Mouse (Mus musculus): ENCODE results near the gene Mob3c. TPM values are rescaled to one million over a fixed set of nuclear protein-coding genes. Genes with fewer than 3 reads are reported as not detected.
A peak's percentile ranks its signal among the peaks of the same experiment; 100 is the strongest.

Gene Mob3c
- polyA plus RNA-seq, 1 experiment from 2014 or later = 6.0 TPM

DNA sequence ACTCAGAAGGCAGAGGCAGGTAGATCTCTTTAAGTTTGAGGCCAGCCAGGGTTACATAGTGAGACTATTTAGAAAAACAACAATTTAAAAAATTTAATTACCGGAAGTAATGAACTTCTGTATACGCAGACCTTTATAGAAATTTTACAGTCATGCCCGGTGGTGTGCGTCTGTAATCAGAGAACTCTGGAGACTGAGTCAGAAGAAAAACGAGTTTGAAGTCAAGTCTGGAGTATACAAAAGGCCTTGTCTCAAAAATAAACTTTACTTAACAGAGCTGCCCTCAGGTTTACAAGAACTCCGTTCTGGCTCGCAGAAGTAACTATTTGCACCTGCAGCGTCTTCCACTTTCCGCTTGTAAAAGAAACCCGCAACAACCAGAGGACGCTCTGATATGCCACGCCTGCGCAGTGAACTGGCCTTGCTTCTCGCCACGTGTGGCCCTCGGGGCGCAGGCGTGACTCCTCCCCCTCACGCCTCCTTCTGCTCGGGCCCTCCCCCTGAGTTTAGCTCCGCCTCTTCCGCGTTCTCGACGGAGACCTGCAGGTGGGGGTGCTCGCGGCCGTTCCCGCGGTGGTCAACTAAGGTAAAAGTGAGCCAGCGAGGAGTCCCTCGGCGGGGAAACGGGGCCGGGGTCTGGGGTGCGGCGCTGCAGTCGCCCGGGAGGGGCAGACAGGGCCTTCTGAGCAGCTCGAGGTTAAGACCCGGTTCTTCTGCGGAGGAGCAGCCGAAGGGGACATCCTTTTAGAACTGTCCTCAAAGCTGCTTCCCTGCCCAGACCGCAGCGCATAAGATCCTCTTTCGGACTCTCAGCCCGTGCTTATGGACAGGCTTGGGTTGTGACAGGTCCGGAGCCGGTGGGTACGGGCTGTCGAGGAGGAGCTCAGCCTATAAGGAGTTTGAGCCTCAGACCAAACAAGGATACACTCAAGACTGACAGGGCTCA is 11.1 kb downstream of the Mob3c start, which contains the start of gene Mknk1:
Gene Mknk1, plus strand, starts transcription at position 503 of the 946 bp plus-strand sequence.
- Histone ChIP-seq H3K9me3 (ENCODE audit: control insufficient read depth, low read length) (no peaks in the 10 kb centered on the region), H3K27me3 (ENCODE audit: control insufficient read depth, insufficient read depth, low read length) (no peaks in the 10 kb centered on the region), H3K4me1 (ENCODE audit: control insufficient read depth, insufficient read depth, low read length) (0 out of 2 replicates have a peak, but pooled peaks cover 3% of the 10 kb centered on the region), H3K9ac (ENCODE audit: low read length) (peak within 1 kb of the TSS; percentile 74), H3K4me2 (ENCODE audit: low read depth, severe bottlenecking) (peak within 1 kb of the TSS; percentile 64), H3K4me3 (ENCODE audit: low read depth, low read length) (peak within 1 kb of the TSS; percentile 56), H3K36me3 (ENCODE audit: control insufficient read depth, insufficient read depth, low read length) (no peaks in the 10 kb centered on the region), H3K27ac (replicated peaks; ENCODE audit: low read depth, low read length) (0 out of 2 replicates have a peak within 1 kb of the TSS, but pooled peaks have one; percentile 21)
- ATAC-seq (ENCODE audit: insufficient number of reproducible peaks, low FRiP score, low TSS enrichment, low read depth) = peak; percentile 96
- WGBS = 2% methylated on average over 51 of the region's 51 CpGs
- DNase-seq (ENCODE audit: low spot score) = peak; percentile 96

DNA sequence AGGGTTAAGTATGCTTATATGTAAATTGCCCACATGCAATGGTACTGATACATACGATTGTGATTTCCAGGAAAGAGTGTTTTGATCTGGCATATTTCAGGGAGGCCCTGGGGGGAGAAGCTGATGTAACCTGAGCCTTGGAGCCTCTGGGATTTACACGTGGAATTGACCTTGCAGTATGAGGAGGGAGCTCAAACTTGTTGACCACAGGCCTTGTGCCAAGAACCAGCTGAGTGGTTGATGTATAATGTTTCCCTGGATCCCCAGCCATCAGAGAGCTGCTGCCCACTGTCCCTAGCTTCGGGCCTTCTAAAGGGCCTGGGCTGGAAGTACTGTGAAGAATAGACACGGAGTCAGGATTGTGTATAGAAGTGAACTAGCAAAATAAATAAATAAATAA is 12.1 kb downstream of the Mob3c start:
- Histone ChIP-seq H3K4me3 (ENCODE audit: low read depth, low read length) (peak overlapping the region; percentile 56; the same call in 1 of the 2 replicates), H3K9me3 (ENCODE audit: control insufficient read depth, low read length) (no peaks in the 10 kb centered on the region), H3K4me1 (ENCODE audit: control insufficient read depth, insufficient read depth, low read length) (0 out of 2 replicates have a peak, but pooled peaks cover 7% of the 10 kb centered on the region), H3K27me3 (ENCODE audit: control insufficient read depth, insufficient read depth, low read length) (no peaks in the 10 kb centered on the region), H3K36me3 (ENCODE audit: control insufficient read depth, insufficient read depth, low read length) (no peaks in the 10 kb centered on the region), H3K9ac (ENCODE audit: low read length) (no peak overlapping the region), H3K4me2 (ENCODE audit: low read depth, severe bottlenecking) (peak overlapping the region; percentile 64), H3K27ac (replicated peaks; ENCODE audit: low read depth, low read length) (no peak overlapping the region)
- no peak for ATAC-seq (ENCODE audit: insufficient number of reproducible peaks, low FRiP score, low TSS enrichment, low read depth)
- WGBS = 54% methylated on average over 4 of the region's 4 CpGs
- no peak for DNase-seq (ENCODE audit: low spot score)

DNA sequence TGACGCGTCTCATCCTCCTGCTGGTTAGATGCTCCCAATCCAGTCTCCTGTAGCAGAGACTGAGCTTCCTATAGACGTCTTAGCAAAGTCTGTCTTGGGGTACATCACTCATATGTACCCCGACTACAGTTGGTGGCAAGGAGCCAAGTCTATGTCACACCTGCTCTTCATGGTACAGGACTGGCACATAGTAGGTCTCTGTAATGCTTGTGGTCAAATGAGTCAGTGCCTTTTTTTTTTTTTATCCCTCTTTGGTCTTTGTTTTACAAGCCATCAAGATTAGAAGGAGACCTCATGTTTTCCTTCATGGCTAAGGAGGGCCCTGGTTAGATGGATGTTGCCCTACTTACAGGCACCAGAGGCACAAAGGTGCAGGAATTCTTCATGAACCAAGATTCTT is 12.9 kb downstream of the Mob3c start:
- ATAC-seq (ENCODE audit: insufficient number of reproducible peaks, low FRiP score, low TSS enrichment, low read depth) (no peak), DNase-seq (ENCODE audit: low spot score) (no peak)
- Histone ChIP-seq H3K27me3 (ENCODE audit: control insufficient read depth, insufficient read depth, low read length) (no peaks in the 10 kb centered on the region), H3K4me3 (ENCODE audit: low read depth, low read length) (no peak overlapping the region), H3K4me2 (ENCODE audit: low read depth, severe bottlenecking) (no peak overlapping the region), H3K9ac (ENCODE audit: low read length) (no peak overlapping the region), H3K9me3 (ENCODE audit: control insufficient read depth, low read length) (no peaks in the 10 kb centered on the region), H3K27ac (replicated peaks; ENCODE audit: low read depth, low read length) (no peak overlapping the region), H3K4me1 (ENCODE audit: control insufficient read depth, insufficient read depth, low read length) (0 out of 2 replicates have a peak, but pooled peaks cover 7% of the 10 kb centered on the region), H3K36me3 (ENCODE audit: control insufficient read depth, insufficient read depth, low read length) (no peaks in the 10 kb centered on the region)
- 86% methylated on average over 4 of the region's 4 CpGs for WGBS

DNA sequence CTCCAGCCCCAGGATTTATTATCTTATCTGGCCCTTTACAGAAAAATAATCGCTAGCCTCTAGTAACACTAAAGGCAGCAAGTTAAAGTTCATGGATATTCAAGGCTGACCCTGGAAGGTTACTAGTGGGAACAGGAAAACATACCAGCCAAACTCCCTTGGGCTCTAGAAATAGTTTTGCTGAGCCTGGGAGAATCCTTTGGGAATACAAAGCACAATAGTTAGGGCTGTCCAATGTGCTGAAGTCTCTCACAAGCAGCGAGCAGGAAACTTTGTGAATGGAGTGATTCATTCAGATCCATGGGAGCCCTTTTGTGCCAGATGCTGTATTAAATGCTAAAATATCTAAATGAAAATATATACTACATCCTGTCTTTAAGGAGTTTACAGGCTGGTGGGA is 18.8 kb downstream of the Mob3c start:
- Histone ChIP-seq H3K4me1 (ENCODE audit: control insufficient read depth, insufficient read depth, low read length) (0 out of 2 replicates have a peak, but pooled peaks cover 7% of the 10 kb centered on the region), H3K4me3 (ENCODE audit: low read depth, low read length) (no peak overlapping the region), H3K36me3 (ENCODE audit: control insufficient read depth, insufficient read depth, low read length) (peaks cover 10% of the 10 kb centered on the region), H3K4me2 (ENCODE audit: low read depth, severe bottlenecking) (no peak overlapping the region), H3K9me3 (ENCODE audit: control insufficient read depth, low read length) (no peaks in the 10 kb centered on the region), H3K9ac (ENCODE audit: low read length) (no peak overlapping the region), H3K27me3 (ENCODE audit: control insufficient read depth, insufficient read depth, low read length) (no peaks in the 10 kb centered on the region), H3K27ac (replicated peaks; ENCODE audit: low read depth, low read length) (no peak overlapping the region)
- no peak for ATAC-seq (ENCODE audit: insufficient number of reproducible peaks, low FRiP score, low TSS enrichment, low read depth)
- 70% methylated on average over 2 of the region's 2 CpGs for WGBS
- no peak for DNase-seq (ENCODE audit: low spot score)

DNA sequence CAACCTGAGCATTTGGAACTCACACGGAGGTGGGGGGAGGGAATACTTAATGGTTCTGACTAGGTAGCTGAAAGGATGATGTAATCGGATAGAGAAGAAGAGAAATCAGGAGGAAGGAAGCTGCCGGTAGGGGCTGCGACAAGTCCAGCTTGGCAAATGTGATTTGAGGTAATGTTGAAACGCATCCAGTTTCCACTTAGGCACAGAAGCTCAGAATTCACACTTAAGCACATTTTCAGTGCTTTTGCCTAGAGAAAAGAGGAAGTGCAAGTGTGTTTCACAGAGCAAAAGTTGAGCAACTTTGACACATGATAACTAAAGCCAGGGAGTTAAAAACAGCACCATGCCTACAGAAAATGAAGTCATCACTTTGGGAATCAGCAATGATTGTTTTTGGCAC is 19.5 kb downstream of the Mob3c start:
- Histone ChIP-seq H3K4me1 (ENCODE audit: control insufficient read depth, insufficient read depth, low read length) (0 out of 2 replicates have a peak, but pooled peaks cover 7% of the 10 kb centered on the region), H3K9ac (ENCODE audit: low read length) (no peak overlapping the region), H3K36me3 (ENCODE audit: control insufficient read depth, insufficient read depth, low read length) (peaks cover 10% of the 10 kb centered on the region), H3K4me3 (ENCODE audit: low read depth, low read length) (no peak overlapping the region), H3K4me2 (ENCODE audit: low read depth, severe bottlenecking) (no peak overlapping the region), H3K27me3 (ENCODE audit: control insufficient read depth, insufficient read depth, low read length) (no peaks in the 10 kb centered on the region), H3K9me3 (ENCODE audit: control insufficient read depth, low read length) (no peaks in the 10 kb centered on the region), H3K27ac (replicated peaks; ENCODE audit: low read depth, low read length) (no peak overlapping the region)
- WGBS = 67% methylated on average over 5 of the region's 5 CpGs
- no peak for DNase-seq (ENCODE audit: low spot score)
- no peak for ATAC-seq (ENCODE audit: insufficient number of reproducible peaks, low FRiP score, low TSS enrichment, low read depth)

DNA sequence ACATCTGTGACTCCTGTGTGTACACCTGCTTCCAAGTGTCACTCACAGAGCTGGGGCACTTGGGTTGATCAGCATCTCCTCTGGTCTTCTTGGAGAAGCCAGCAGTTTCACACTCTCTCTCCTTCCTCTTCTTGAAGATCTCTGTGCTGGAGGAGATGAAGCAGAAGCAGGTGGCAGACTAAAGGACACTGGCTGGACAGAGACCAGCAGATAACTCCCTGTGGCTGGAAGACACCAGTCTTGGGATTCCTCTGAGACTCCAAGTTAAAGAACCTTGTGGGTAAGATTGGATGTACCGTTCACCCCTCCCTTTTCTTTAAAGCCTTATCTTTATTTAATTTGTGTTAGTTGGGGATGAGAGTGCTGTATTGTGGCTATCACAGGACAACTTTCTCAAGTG is 20.2 kb downstream of the Mob3c start:
- no peak for DNase-seq (ENCODE audit: low spot score)
- Histone ChIP-seq H3K36me3 (ENCODE audit: control insufficient read depth, insufficient read depth, low read length) (peaks cover 10% of the 10 kb centered on the region), H3K4me3 (ENCODE audit: low read depth, low read length) (no peak overlapping the region), H3K27me3 (ENCODE audit: control insufficient read depth, insufficient read depth, low read length) (no peaks in the 10 kb centered on the region), H3K9me3 (ENCODE audit: control insufficient read depth, low read length) (no peaks in the 10 kb centered on the region), H3K4me2 (ENCODE audit: low read depth, severe bottlenecking) (no peak overlapping the region), H3K27ac (replicated peaks; ENCODE audit: low read depth, low read length) (no peak overlapping the region), H3K9ac (ENCODE audit: low read length) (no peak overlapping the region), H3K4me1 (ENCODE audit: control insufficient read depth, insufficient read depth, low read length) (0 out of 2 replicates have a peak, but pooled peaks cover 7% of the 10 kb centered on the region)
- no peak for ATAC-seq (ENCODE audit: insufficient number of reproducible peaks, low FRiP score, low TSS enrichment, low read depth)
- 93% methylated on average over 1 of the region's 1 CpGs for WGBS

DNA sequence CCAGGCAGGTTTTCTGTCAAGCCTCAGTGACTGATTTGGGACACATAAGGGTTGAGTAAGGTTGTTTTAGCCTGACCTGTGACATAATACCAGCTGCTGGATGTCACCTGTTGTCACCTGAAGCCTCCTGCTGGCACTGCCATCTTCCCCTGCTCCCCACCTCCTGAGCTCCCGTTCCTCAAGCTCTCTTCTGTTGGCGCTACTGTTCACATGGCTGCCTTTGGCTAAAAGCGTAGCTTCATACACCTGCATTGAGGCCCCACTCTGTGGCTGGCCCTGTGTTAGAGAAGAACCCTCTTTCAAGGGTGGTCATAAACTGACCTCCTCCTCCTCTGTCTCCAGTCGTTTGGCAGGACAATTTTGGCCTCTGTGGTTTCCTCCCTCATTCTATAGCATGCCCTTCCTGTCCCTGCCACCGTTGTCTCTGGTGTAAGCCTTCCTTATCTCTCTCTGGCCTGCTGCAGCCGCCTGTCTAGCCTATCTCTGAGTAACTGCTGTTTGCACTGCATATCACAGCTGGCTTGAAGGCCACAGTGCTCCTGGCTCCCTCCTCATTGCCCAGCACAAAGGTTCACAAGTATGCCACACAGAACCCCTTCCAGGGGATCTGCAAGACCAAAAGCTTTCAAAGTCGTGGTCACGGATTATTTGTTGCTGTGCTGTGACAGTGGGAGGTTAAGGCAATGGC is 21.2 kb downstream of the Mob3c start:
- peaks cover 10% of the 10 kb centered on the region for H3K36me3 ChIP-seq (ENCODE audit: control insufficient read depth, insufficient read depth, low read length)
- no peak for DNase-seq (ENCODE audit: low spot score)
- no peak for ATAC-seq (ENCODE audit: insufficient number of reproducible peaks, low FRiP score, low TSS enrichment, low read depth)
- 70% methylated on average over 8 of the region's 8 CpGs for WGBS
- H3K4me3 ChIP-seq (ENCODE audit: low read depth, low read length) = no peak overlapping the region
- peaks cover 5% of the 10 kb centered on the region; the same call in 1 of the 2 replicates for H3K4me1 ChIP-seq (ENCODE audit: control insufficient read depth, insufficient read depth, low read length)
- H3K27ac ChIP-seq (replicated peaks; ENCODE audit: low read depth, low read length) = no peak overlapping the region
- H3K9me3 ChIP-seq (ENCODE audit: control insufficient read depth, low read length) = no peaks in the 10 kb centered on the region
- no peak overlapping the region for H3K4me2 ChIP-seq (ENCODE audit: low read depth, severe bottlenecking)
- H3K9ac ChIP-seq (ENCODE audit: low read length) = no peak overlapping the region
- H3K27me3 ChIP-seq (ENCODE audit: control insufficient read depth, insufficient read depth, low read length) = no peaks in the 10 kb centered on the region

DNA sequence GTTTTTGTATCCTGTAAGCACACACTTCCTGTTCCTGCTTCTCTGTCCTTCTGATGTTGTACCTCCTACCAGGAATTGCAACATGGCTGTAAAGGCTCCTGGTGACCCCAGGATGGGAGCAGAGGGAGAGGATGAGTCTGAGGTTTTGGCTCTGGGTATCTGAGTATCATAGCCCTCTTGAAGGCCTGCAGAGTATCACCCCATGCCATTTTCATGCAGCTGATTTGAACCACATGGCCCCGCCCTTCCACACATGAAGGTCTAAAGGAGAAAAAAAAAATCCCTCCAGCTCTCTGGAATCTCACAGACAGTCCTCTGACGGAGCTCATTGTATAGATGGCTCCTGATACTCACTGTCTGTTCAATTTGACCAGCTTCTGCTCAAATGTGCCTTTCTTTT is 22.2 kb downstream of the Mob3c start:
- no peak overlapping the region for H3K9ac ChIP-seq (ENCODE audit: low read length)
- H3K4me2 ChIP-seq (ENCODE audit: low read depth, severe bottlenecking) = no peak overlapping the region
- no peak overlapping the region for H3K4me3 ChIP-seq (ENCODE audit: low read depth, low read length)
- ATAC-seq (ENCODE audit: insufficient number of reproducible peaks, low FRiP score, low TSS enrichment, low read depth) (no peak), DNase-seq (ENCODE audit: low spot score) (no peak)
- 84% methylated on average over 2 of the region's 2 CpGs for WGBS
- no peaks in the 10 kb centered on the region for H3K9me3 ChIP-seq (ENCODE audit: control insufficient read depth, low read length)
- H3K36me3 ChIP-seq (ENCODE audit: control insufficient read depth, insufficient read depth, low read length) = peaks cover 10% of the 10 kb centered on the region
- peaks cover 12% of the 10 kb centered on the region for H3K4me1 ChIP-seq (ENCODE audit: control insufficient read depth, insufficient read depth, low read length)
- H3K27ac ChIP-seq (replicated peaks; ENCODE audit: low read depth, low read length) = no peak overlapping the region
- no peaks in the 10 kb centered on the region for H3K27me3 ChIP-seq (ENCODE audit: control insufficient read depth, insufficient read depth, low read length)
